Mouse (Mus musculus) retina, postnatal 7 days (tissue): Measurements from ENCODE around the gene Mtg2.

Source experiments
- DNase-seq: peaks from one replicate; pipeline ENCODE4 v3.0.0-alpha.2; 2012; ENCODE audit warnings: low read depth, low spot score

Gene Mtg2

GRCm38 (mm10) chr2:180051986-180052733, 18.2 kb upstream of the Mtg2 start:
- DNase-seq: no peak

GRCm38 (mm10) chr2:180053001-180053400, 17.4 kb upstream of the Mtg2 start:
- no peak for DNase-seq

GRCm38 (mm10) chr2:180063338-180064131, 6.9 kb upstream of the Mtg2 start:
- no peak for DNase-seq

DNA sequence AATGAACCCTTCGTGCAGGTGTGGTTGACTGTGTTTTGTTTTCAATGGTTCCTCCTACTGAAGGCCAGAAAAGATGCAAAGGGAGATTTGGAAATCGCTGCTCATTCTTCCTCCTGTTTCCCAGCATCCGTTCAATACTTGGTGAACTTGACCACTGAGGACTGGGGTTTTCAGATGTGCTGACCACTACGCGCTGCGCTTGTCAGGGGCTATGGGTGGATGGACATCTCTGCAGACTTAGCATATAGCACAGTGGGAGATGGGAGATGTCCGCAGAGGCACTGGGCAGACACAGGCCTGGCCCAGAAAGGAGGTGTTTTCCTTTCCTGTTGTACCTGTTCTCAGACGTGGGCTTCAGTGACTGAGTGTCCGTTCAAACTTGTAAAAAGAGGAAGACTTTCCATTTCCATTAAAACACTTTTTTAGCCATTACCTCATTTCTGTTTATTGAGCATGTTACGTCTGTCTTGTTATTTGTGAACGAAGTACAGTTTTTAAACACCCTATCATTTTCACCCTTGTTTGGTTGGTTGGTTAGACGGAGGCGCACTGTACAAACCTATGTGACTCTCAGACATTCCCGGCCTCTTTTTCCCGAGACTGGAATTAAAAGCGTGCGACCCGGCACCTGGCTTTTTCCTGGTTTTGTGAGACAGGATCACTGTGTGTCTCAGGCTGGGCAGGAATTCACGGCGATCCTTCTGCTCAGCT, 463 bp upstream of the Mtg2 start:
- no peak for DNase-seq

- no peak for DNase-seq
These were observed 1.3 kb downstream of the Mtg2 start for GRCm38 (mm10) chr2:180071671-180072070.

- no peak for DNase-seq
These were observed 2.5 kb downstream of the Mtg2 start for GRCm38 (mm10) chr2:180072886-180073285.

GRCm38 (mm10) chr2:180077622-180078021, 7.2 kb downstream of the Mtg2 start:
- no peak for DNase-seq

GRCm38 (mm10) chr2:180080680-180081079, 10.3 kb downstream of the Mtg2 start:
- no peak for DNase-seq

DNA sequence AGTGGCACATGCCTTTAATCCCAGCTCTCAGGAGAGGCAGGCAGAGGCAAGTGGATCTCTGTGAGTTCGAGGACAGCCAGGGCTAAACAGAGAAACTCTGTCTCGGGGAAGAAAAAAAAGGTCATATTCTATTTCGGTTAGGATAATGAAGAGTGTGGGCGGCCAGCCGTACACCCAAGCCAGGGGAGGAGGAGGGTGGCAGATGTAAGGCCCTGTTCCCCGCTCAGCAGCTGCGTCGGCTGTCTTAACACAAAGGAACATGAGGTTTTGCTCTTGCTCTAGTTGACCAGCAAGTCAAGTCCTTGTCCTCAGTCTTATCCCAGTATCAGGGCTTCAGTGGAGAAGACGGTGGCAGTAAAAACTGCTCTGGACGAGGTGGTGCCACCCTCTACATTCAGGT, 12.7 kb downstream of the Mtg2 start:
- no peak for DNase-seq

DNA sequence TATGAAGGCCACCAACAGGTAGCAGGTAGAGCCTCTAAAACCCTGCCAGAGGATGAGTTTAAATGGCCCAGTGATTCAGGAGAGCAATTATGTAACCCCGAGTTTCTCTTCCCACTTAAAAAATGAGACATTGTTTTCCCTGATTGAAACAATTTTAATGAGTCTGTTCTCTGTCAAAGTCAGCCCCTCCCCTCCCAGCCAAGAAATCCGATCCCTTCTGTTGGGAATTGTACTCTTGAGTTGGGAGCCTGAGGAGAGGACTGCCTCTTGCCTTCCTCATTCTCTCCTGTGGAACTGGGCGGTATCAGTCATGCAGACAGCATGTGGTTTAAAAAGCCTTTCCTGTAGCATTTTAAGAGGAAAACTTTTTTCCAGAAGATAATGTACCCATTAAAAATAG, 14.2 kb downstream of the Mtg2 start:
- no peak for DNase-seq

GRCm38 (mm10) chr2:180085926-180086636, 15.7 kb downstream of the Mtg2 start:
- no peak for DNase-seq

DNA sequence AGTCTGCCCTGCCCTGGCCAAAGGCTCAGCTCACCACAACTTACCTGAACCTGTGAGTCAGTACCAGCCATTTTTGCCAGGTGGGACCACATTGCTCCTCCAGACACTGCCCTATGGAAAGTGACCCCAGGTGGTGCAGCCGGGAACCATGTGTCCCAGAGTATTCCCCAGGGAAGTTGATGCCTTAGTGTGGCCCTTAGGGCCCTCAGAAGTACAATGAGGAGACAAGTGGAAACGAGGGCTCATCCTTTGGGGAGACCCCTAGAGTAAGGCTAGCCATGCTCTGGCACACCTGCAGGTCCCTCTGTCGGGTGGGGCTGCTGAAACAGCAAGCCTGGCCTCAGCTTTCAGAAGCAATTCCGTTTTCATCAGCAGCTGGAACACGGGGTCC, 16.2 kb downstream of the Mtg2 start:
- DNase-seq: no peak

GRCm38 (mm10) chr2:180087472-180087871, 17.1 kb downstream of the Mtg2 start:
- DNase-seq: no peak

DNA sequence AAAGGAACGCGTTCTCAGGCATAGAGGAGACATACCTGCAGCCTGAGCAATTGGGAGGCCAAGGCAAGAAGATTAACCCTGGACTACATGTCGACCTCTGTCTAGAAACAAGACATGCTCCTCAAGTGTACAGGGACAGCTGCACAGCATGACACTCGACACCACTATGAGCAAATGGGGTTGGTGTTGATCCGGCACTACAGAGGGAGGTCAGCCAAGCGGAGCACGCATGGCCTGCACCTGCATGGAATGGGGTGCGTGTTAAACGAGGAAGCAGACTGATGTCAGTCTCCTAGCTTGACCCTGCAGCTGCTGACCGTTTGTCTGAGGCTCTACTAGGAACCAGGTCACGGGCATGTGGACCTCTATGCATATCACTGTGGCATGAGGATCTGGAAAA, 19.9 kb downstream of the Mtg2 start:
- no peak for DNase-seq

DNA sequence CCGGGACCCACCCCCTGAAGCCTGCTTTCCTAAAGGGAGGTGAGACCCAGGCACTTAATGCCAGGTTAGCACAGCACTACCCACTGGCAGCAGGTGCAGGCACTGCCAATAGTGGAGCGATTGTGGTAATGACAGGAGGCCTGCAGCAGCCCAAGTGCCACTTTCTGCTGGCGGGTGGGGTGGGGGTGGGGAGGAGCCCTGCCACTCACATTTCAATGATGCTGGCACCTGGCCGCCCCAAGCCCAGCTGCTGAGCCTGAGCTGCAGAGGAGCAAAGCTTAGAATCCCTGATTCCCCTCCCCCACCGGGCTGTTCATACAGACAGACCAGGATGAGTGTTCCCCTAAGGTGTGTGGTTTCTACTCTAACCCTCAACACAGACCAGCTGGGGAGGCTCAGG, 25.3 kb downstream of the Mtg2 start:
- DNase-seq: no peak

DNA sequence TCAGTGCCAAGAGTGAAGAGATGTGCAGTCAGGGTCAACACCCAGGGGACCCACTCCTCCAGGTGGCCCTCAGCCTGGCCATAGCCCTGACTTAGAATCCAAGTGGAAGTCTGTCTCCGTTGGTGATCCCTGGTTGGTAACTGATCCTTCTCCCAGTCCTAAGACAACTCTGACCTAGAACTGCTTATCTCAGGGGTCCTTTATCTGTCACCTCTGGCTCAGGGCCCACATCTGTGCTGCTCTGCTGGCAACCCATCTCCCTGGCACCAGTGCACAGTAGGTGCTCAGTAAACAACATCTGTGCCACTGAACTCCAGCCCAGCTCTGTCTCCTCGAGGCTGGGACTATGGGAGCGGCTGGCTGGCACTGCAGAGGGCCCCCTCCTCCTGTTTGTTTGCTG, 27.2 kb downstream of the Mtg2 start:
- DNase-seq: no peak

GRCm38 (mm10) chr2:180098167-180098566, 27.8 kb downstream of the Mtg2 start:
- no peak for DNase-seq

GRCm38 (mm10) chr2:180099529-180099928, 29.1 kb downstream of the Mtg2 start:
- no peak for DNase-seq

- DNase-seq: no peak
These were observed 33.0 kb downstream of the Mtg2 start for GRCm38 (mm10) chr2:180103151-180103977.

DNA sequence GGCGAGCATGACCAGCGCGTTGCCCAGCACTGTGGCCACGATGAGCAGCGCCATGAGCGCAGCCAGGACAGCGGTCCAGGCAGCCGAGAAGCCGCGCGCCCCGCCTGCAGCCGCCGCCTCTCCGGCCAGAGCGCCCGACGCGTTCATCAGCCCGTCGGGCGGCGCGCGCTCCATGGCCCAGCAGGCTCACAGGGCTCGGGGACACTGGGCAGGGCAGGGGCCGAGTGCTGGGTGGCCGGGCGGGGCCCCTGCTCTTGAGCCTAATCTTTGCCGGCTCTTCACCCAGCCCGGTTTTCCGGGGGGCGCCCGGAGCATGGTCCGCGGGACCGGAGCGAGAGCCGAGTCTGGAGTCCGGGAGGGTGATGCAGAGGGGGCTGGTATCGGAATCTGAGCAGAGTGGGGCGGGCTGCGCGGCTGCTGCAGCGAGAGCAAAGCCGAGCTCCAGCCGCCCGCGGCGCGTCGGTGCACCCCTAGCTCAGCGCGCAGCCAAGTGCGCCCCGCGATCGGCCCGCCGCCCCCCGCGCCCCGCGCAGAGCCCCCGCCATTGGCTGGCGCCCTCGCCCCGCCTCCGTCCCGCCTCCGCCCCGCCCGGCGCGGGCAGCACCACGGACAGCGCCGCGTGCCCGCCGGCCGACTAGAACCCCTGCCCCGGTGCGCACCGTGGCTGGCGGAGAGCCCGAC, 33.7 kb downstream of the Mtg2 start, which contains the start of gene Hrh3:
Gene Hrh3 (minus strand): TSS at position 511 of the 681 bp plus-strand sequence.
- DNase-seq: no peak
